Mouse (Mus musculus) forebrain, embryonic 15.5 days (tissue): ENCODE measurements around the gene Sh2d7. TPM values are rescaled to one million over a fixed set of nuclear protein-coding genes. Genes with fewer than 3 reads are reported as not detected.

ENCODE experiments used
- ATAC-seq: fragments of 200-750 bp; cut with Nextera tagmentation; replicated peaks from 2 replicates; pipeline ENCODE4 v1.8.0; 2017; ENCODE audit warnings: mild to moderate bottlenecking, moderate TSS enrichment, moderate library complexity
- H3K27ac ChIP-seq: fragments of 300-500 bp; sonication (generic); replicated peaks from 2 replicates; pipeline ENCODE4 v1.5.1; 2015; ENCODE audit warnings: mild to moderate bottlenecking, inconsistent platforms
- H3K27me3 ChIP-seq: fragments of 300-500 bp; sonication (generic); 2 replicates; pipeline ENCODE4 v1.6.1; 2015; ENCODE audit warnings: inconsistent platforms
- H3K36me3 ChIP-seq: fragments of 300-500 bp; sonication (generic); 2 replicates; pipeline ENCODE4 v1.6.1; 2015; ENCODE audit warnings: mild to moderate bottlenecking, inconsistent platforms
- H3K4me1 ChIP-seq: fragments of 300-500 bp; sonication (generic); 2 replicates; pipeline ENCODE4 v1.6.1; 2015; ENCODE audit warnings: inconsistent platforms
- H3K4me2 ChIP-seq: fragments of 300-500 bp; sonication (generic); replicated peaks from 2 replicates; pipeline ENCODE4 v1.6.1; 2015; ENCODE audit warnings: mild to moderate bottlenecking, inconsistent platforms
- H3K4me3 ChIP-seq: fragments of 300-500 bp; sonication (generic); 2 replicates; pipeline ENCODE4 v1.5.1; 2015; ENCODE audit warnings: mild to moderate bottlenecking, inconsistent platforms
- H3K9ac ChIP-seq: fragments of 300-500 bp; sonication (generic); replicated peaks from 2 replicates; pipeline ENCODE4 v1.6.1; 2015; ENCODE audit warnings: mild to moderate bottlenecking, inconsistent platforms
- H3K9me3 ChIP-seq: fragments of 300-500 bp; sonication (generic); 2 replicates; pipeline ENCODE4 v1.6.1; 2016; ENCODE audit warnings: inconsistent platforms
- WGBS: fragments of 180-500 bp; shearing (Covaris S2); methylation state at CpG from one replicate; pipeline ENCODE4 v1.1.7; 2015; ENCODE audit warnings: mixed read lengths; 5-methylcytosine and 5-hydroxymethylcytosine counted together
- polyA plus RNA-seq: library from polyadenylated mRNA; unstranded; fragments of >200 nt; fragmentation: Nextera tagmentation; extraction: Ambion mirVana; gene quantifications from 2 replicates; pipeline ENCODE4 v1.2.1, GENCODE M21; 2015

Gene Sh2d7
- 0.15 and 0.22 TPM in 2 replicates for polyA plus RNA-seq

GRCm38 (mm10) chr9:54538684-54539083 lies at the start of gene Sh2d7:
Gene Sh2d7, plus strand, starts transcription at chr9:54538984.
- ATAC-seq, result no peak
- Histone ChIP-seq H3K4me1 (peaks cover 31% of the 10 kb centered on the region), H3K27ac (peak within 1 kb of the TSS; percentile 90), H3K9ac (no peak within 1 kb of the TSS), H3K36me3 (no peaks in the 10 kb centered on the region), H3K4me2 (no peak within 1 kb of the TSS), H3K4me3 (no peak within 1 kb of the TSS), H3K27me3 (no peaks in the 10 kb centered on the region), H3K9me3 (no peaks in the 10 kb centered on the region)
- 94% methylated on average over 14 of the region's 14 CpGs for WGBS

GRCm38 (mm10) chr9:54489599-54489998 lies 49.2 kb upstream of the Sh2d7 start:
- no peaks in the 10 kb centered on the region for H3K9me3 ChIP-seq
- 81% methylated on average over 2 of the region's 2 CpGs for WGBS
- H3K4me1 ChIP-seq, result no peaks in the 10 kb centered on the region
- no peak overlapping the region for H3K27ac ChIP-seq
- no peaks in the 10 kb centered on the region for H3K36me3 ChIP-seq
- no peak overlapping the region for H3K4me3 ChIP-seq
- ATAC-seq, result no peak
- H3K27me3 ChIP-seq, result no peaks in the 10 kb centered on the region
- H3K9ac ChIP-seq, result no peak overlapping the region
- no peak overlapping the region for H3K4me2 ChIP-seq

- no peak overlapping the region for H3K9ac ChIP-seq
- no peaks in the 10 kb centered on the region for H3K27me3 ChIP-seq
- no peak overlapping the region for H3K4me2 ChIP-seq
- no peak overlapping the region for H3K27ac ChIP-seq
- H3K36me3 ChIP-seq, result no peaks in the 10 kb centered on the region
- 84% methylated on average over 2 of the region's 2 CpGs for WGBS
- no peaks in the 10 kb centered on the region for H3K9me3 ChIP-seq
- H3K4me1 ChIP-seq, result no peaks in the 10 kb centered on the region
- ATAC-seq, result no peak
- H3K4me3 ChIP-seq, result no peak overlapping the region
Observed at GRCm38 (mm10) chr9:54490431-54490830, 48.4 kb upstream of the Sh2d7 start.

GRCm38 (mm10) chr9:54499291-54499690 lies 39.5 kb upstream of the Sh2d7 start:
- Histone ChIP-seq H3K4me2 (peak overlapping the region; percentile 77), H3K4me1 (peaks cover 23% of the 10 kb centered on the region), H3K27me3 (no peaks in the 10 kb centered on the region), H3K27ac (no peak overlapping the region), H3K9ac (no peak overlapping the region), H3K9me3 (no peaks in the 10 kb centered on the region), H3K36me3 (no peaks in the 10 kb centered on the region), H3K4me3 (no peak overlapping the region)
- ATAC-seq, result no peak
- WGBS, result 83% methylated on average over 6 of the region's 6 CpGs

GRCm38 (mm10) chr9:54499791-54500190 lies 39.0 kb upstream of the Sh2d7 start:
- WGBS, result 84% methylated on average over 3 of the region's 3 CpGs
- Histone ChIP-seq H3K4me2 (peak overlapping the region; percentile 77), H3K27me3 (no peaks in the 10 kb centered on the region), H3K27ac (no peak overlapping the region), H3K4me3 (peak overlapping the region; percentile 96), H3K4me1 (peaks cover 23% of the 10 kb centered on the region), H3K36me3 (no peaks in the 10 kb centered on the region), H3K9me3 (no peaks in the 10 kb centered on the region), H3K9ac (no peak overlapping the region)
- no peak for ATAC-seq

- WGBS, result under 1% methylated on average over 43 of the region's 43 CpGs
- Histone ChIP-seq H3K4me1 (peaks cover 23% of the 10 kb centered on the region), H3K27ac (peak overlapping the region; percentile 90), H3K36me3 (no peaks in the 10 kb centered on the region), H3K9ac (peak overlapping the region; percentile 94), H3K9me3 (no peaks in the 10 kb centered on the region), H3K4me2 (peak overlapping the region; percentile 77), H3K4me3 (peak overlapping the region; percentile 96), H3K27me3 (no peaks in the 10 kb centered on the region)
- peak; percentile 57 for ATAC-seq
Observed at GRCm38 (mm10) chr9:54500832-54501452, 37.8 kb upstream of the Sh2d7 start.

- H3K9me3 ChIP-seq, result no peaks in the 10 kb centered on the region
- H3K4me1 ChIP-seq, result peaks cover 23% of the 10 kb centered on the region
- peak; percentile 96 for ATAC-seq
- H3K4me2 ChIP-seq, result peak within 1 kb of the TSS; percentile 77
- H3K27me3 ChIP-seq, result no peaks in the 10 kb centered on the region
- no peaks in the 10 kb centered on the region for H3K36me3 ChIP-seq
- peak within 1 kb of the TSS; percentile 96 for H3K4me3 ChIP-seq
- H3K27ac ChIP-seq, result peak within 1 kb of the TSS; percentile 90
- H3K9ac ChIP-seq, result peak within 1 kb of the TSS; percentile 94
- WGBS, result under 1% methylated on average over 89 of the region's 99 CpGs
Observed at GRCm38 (mm10) chr9:54501453-54502110, 37.2 kb upstream of the Sh2d7 start, which contains the start of gene Dmxl2. Gene Dmxl2, minus strand, starts transcription at chr9:54501626.

- Histone ChIP-seq H3K9ac (peak overlapping the region; percentile 94), H3K36me3 (no peaks in the 10 kb centered on the region), H3K27ac (peak overlapping the region; percentile 90), H3K27me3 (no peaks in the 10 kb centered on the region), H3K9me3 (no peaks in the 10 kb centered on the region), H3K4me3 (peak overlapping the region; percentile 96), H3K4me2 (peak overlapping the region; percentile 77), H3K4me1 (peaks cover 23% of the 10 kb centered on the region)
- no peak for ATAC-seq
- 1% methylated on average over 13 of the region's 13 CpGs for WGBS
Observed at GRCm38 (mm10) chr9:54502111-54502495, 36.7 kb upstream of the Sh2d7 start.

- Histone ChIP-seq H3K4me3 (peak overlapping the region; percentile 96), H3K9ac (no peak overlapping the region), H3K36me3 (no peaks in the 10 kb centered on the region), H3K4me1 (peaks cover 23% of the 10 kb centered on the region), H3K27ac (no peak overlapping the region), H3K9me3 (no peaks in the 10 kb centered on the region), H3K4me2 (peak overlapping the region; percentile 77), H3K27me3 (no peaks in the 10 kb centered on the region)
- 7% methylated on average over 12 of the region's 12 CpGs for WGBS
- ATAC-seq, result no peak
Observed at GRCm38 (mm10) chr9:54502873-54503272, 35.9 kb upstream of the Sh2d7 start.

GRCm38 (mm10) chr9:54515991-54516390 lies 22.8 kb upstream of the Sh2d7 start:
- H3K4me2 ChIP-seq, result no peak overlapping the region
- ATAC-seq, result no peak
- no peaks in the 10 kb centered on the region for H3K9me3 ChIP-seq
- H3K4me1 ChIP-seq, result no peaks in the 10 kb centered on the region
- WGBS, result 85% methylated on average over 2 of the region's 2 CpGs
- no peaks in the 10 kb centered on the region for H3K36me3 ChIP-seq
- H3K27ac ChIP-seq, result no peak overlapping the region
- no peaks in the 10 kb centered on the region for H3K27me3 ChIP-seq
- H3K4me3 ChIP-seq, result no peak overlapping the region
- H3K9ac ChIP-seq, result no peak overlapping the region

- Histone ChIP-seq H3K27ac (no peak overlapping the region), H3K36me3 (no peaks in the 10 kb centered on the region), H3K4me1 (no peaks in the 10 kb centered on the region), H3K27me3 (no peaks in the 10 kb centered on the region), H3K9me3 (no peaks in the 10 kb centered on the region), H3K4me3 (no peak overlapping the region), H3K4me2 (no peak overlapping the region), H3K9ac (no peak overlapping the region)
- no peak for ATAC-seq
- 70% methylated on average over 7 of the region's 7 CpGs for WGBS
Observed at GRCm38 (mm10) chr9:54518921-54519320, 19.9 kb upstream of the Sh2d7 start.

GRCm38 (mm10) chr9:54520286-54520685 lies 18.5 kb upstream of the Sh2d7 start:
- WGBS, result 88% methylated on average over 4 of the region's 4 CpGs
- no peaks in the 10 kb centered on the region for H3K4me1 ChIP-seq
- H3K9me3 ChIP-seq, result no peaks in the 10 kb centered on the region

More at GRCm38 (mm10) chr9:54520286-54520685, 18.5 kb upstream of the Sh2d7 start:
- Histone ChIP-seq H3K4me3 (no peak overlapping the region), H3K9ac (no peak overlapping the region), H3K27me3 (no peaks in the 10 kb centered on the region), H3K4me2 (no peak overlapping the region), H3K36me3 (no peaks in the 10 kb centered on the region), H3K27ac (no peak overlapping the region)
- ATAC-seq, result no peak
